Comparison of ENCODE assay signal across 16 mouse cellular contexts in genomic region chr2:55263847-55264449, GRCm38 (mm10).
"Had no signal": no experiment of that assay in that cellular context is flagged by ENCODE, and none has a peak within 500 bp of the region (broad histone marks: within the 10 kb centered on the region; RNA-seq: fewer than 3 reads in every experiment).

No protein-coding gene starts in this region.

- H3K9ac ChIP-seq: intestine, embryonic 15.5 days; kidney, embryonic 15.5 days; liver, embryonic 15.5 days had no signal

- H3K36me3 ChIP-seq: intestine, embryonic 15.5 days; kidney, embryonic 15.5 days; limb, embryonic 10.5 days; liver, embryonic 15.5 days had no signal

- H3K4me1 ChIP-seq: intestine, embryonic 15.5 days; kidney, embryonic 15.5 days; limb, embryonic 10.5 days; liver, embryonic 15.5 days had no signal

- H3K9me3 ChIP-seq: intestine, embryonic 15.5 days; kidney, embryonic 15.5 days; limb, embryonic 10.5 days; liver, embryonic 15.5 days had no signal

- ATAC-seq: intestine, embryonic 15.5 days; lung, postnatal 0 days had no signal

- H3K4me3 ChIP-seq: intestine, embryonic 15.5 days; kidney, embryonic 15.5 days; limb, embryonic 10.5 days; liver, embryonic 15.5 days; myocyte had no signal

- H3K27ac ChIP-seq: intestine, embryonic 15.5 days; kidney, embryonic 15.5 days; limb, embryonic 10.5 days; liver, embryonic 15.5 days had no signal

- H3K4me2 ChIP-seq: intestine, embryonic 15.5 days; kidney, embryonic 15.5 days; liver, embryonic 11.5 days; liver, embryonic 15.5 days had no signal

- H3K27me3 ChIP-seq: intestine, embryonic 15.5 days; kidney, embryonic 15.5 days; liver, embryonic 15.5 days had no signal

- DNase-seq: kidney, adult 2 months; kidney, postnatal 14 days; lung, adult 2 months; lung, postnatal 4 days; retina, postnatal 1 day; right cerebral cortex, postnatal 4 days; spleen, adult 18-20 months; thymus, adult 2 months; thymus, postnatal 25 days had no signal
